Mouse (Mus musculus) C2C12 (cell line): Measurements from ENCODE around the gene Zbtb46.

Experiments
- CEBPB ChIP-seq: IDR thresholded peaks from one replicate; pipeline ENCODE4 v1.6.1; 2011; ENCODE audit warnings: low read depth, mild to moderate bottlenecking, control low read depth, moderate library complexity
- CTCF ChIP-seq: IDR thresholded peaks from one replicate; pipeline ENCODE4 v1.5.1; 2011; ENCODE audit not compliant: control insufficient read depth, insufficient read depth, insufficient read length
- FOSL1 ChIP-seq: IDR thresholded peaks from one replicate; pipeline ENCODE4 v1.8.0; 2011; ENCODE audit warnings: mild to moderate bottlenecking, low read length; ENCODE audit not compliant: poor library complexity, insufficient read depth, severe bottlenecking
- MAX ChIP-seq: IDR thresholded peaks from one replicate; pipeline ENCODE4 v1.6.1; 2011; ENCODE audit warnings: mild to moderate bottlenecking, control low read depth
- MYOD1 ChIP-seq: IDR thresholded peaks from one replicate; pipeline ENCODE4 v1.6.1; 2011; ENCODE audit warnings: low read depth; ENCODE audit not compliant: control insufficient read depth, insufficient read length
- MYOG ChIP-seq: IDR thresholded peaks from one replicate; pipeline ENCODE4 v1.6.1; 2011; ENCODE audit not compliant: control insufficient read depth, insufficient read length; ENCODE audit errors: extremely low read depth
- USF1 ChIP-seq: IDR thresholded peaks from one replicate; pipeline ENCODE4 v1.6.1; 2011; ENCODE audit warnings: low read depth, mild to moderate bottlenecking, control low read depth, moderate library complexity

DNA sequence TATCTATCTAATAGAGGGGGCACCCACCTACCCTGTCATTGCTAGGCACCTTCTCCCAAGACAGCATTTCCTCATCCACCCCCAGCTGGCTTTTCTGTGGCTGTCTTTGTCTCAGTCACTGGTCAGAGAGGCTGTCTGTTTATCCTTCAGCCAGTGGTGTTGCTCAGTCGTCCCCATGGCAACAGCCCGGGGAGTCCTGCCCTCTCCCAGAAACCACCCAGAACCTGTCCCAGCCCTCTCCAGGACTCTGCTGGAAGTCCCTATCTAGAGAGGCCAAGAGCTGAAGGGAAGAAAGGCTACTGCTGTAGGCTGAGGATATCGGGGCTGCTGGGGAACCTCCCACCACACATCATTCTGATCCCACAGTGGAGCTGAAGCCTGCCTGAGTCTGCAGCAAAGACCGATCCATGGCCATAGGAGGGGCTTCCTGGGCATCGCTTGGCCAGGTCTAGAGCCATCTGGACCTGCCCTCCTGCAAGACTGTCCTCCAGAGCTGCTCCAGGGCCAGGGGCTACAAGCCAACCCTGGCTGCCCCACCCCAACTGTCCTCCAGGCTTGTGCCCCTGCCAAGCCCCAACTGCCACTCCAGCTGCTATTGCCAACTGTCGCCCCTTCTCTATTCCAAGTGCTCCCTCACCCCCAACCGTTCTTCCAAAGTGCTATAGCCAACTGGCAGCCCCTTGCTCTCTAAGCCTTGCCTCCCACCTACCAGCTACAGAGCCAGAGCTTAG, 3.9 kb upstream of the Zbtb46 start:
- TF ChIP-seq CTCF (no peak), USF1 (no peak), FOSL1 (no peak), MAX (no peak), MYOD1 (no peak), CEBPB (no peak), MYOG (no peak)
